Mouse (Mus musculus) liver, embryonic 15.5 days (tissue): ENCODE measurements around the gene Hcar1. TPM values are rescaled to one million over a fixed set of nuclear protein-coding genes. Genes with fewer than 3 reads are reported as not detected.

Experiments
- ATAC-seq: fragments of 200-750 bp; cut with Nextera tagmentation; 2 replicates; pipeline ENCODE4 v1.8.0; 2017; ENCODE audit warnings: moderate number of reproducible peaks, mild to moderate bottlenecking, moderate library complexity; ENCODE audit not compliant: insufficient read depth
- H3K27ac ChIP-seq: fragments of 300-500 bp; sonication (generic); replicated peaks from 2 replicates; pipeline ENCODE4 v1.5.1; 2015; ENCODE audit warnings: mild to moderate bottlenecking, inconsistent platforms
- H3K27me3 ChIP-seq: fragments of 300-500 bp; sonication (generic); 2 replicates; pipeline ENCODE4 v1.6.1; 2015; ENCODE audit warnings: mild to moderate bottlenecking, inconsistent platforms
- H3K36me3 ChIP-seq: fragments of 300-500 bp; sonication (generic); replicated peaks from 2 replicates; pipeline ENCODE4 v1.6.1; 2015; ENCODE audit warnings: moderate library complexity, mild to moderate bottlenecking, inconsistent platforms
- H3K4me1 ChIP-seq: fragments of 300-500 bp; sonication (generic); replicated peaks from 2 replicates; pipeline ENCODE4 v1.6.1; 2015; ENCODE audit warnings: inconsistent platforms
- H3K4me2 ChIP-seq: fragments of 300-500 bp; sonication (generic); 2 replicates; pipeline ENCODE4 v1.6.1; 2015; ENCODE audit warnings: moderate library complexity, mild to moderate bottlenecking, inconsistent platforms
- H3K4me3 ChIP-seq: fragments of 300-500 bp; sonication (generic); replicated peaks from 2 replicates; pipeline ENCODE4 v1.5.1; 2015; ENCODE audit warnings: mild to moderate bottlenecking, inconsistent platforms
- H3K9ac ChIP-seq: fragments of 300-500 bp; sonication (generic); 2 replicates; pipeline ENCODE4 v1.6.1; 2015; ENCODE audit warnings: moderate library complexity, mild to moderate bottlenecking, inconsistent platforms
- H3K9me3 ChIP-seq: fragments of 300-500 bp; sonication (generic); replicated peaks from 2 replicates; pipeline ENCODE4 v1.6.1; 2016; ENCODE audit warnings: inconsistent platforms
- WGBS: fragments of 180-500 bp; shearing (Covaris S2); methylation state at CpG from one replicate; pipeline ENCODE4 v1.1.7; 2015; ENCODE audit warnings: mixed read lengths; ENCODE audit not compliant: insufficient replicate concordance; 5-methylcytosine and 5-hydroxymethylcytosine counted together
- polyA plus RNA-seq: library from polyadenylated mRNA; unstranded; fragments of >200 nt; fragmentation: Nextera tagmentation; extraction: Ambion mirVana; gene quantifications from 2 replicates; pipeline ENCODE4 v1.2.1, GENCODE M21; 2015

Hcar1 gene
- polyA plus RNA-seq, 1 experiment from 2014 or later = 0.13 TPM

DNA sequence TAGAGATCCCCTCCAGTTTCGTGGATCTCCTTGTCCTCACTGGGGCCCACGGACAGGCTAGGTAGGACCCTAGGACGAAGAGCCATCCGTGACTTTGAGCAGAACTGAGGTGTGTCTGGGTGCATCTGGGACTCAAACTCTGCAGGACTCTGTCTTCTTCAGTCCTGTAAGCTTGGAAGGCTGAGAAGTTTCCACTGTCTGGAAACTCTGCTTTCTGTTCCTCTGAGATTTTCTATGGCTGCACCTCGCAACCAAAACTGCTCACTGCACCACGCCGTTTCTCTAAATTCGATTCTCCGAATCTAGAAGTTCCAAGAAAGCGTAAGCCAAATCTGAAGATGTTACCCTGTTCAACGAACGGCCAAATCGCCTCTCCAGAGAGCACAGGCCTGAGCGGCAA is 15.9 kb downstream of the Hcar1 start:
- Histone ChIP-seq H3K27me3 (no peaks in the 10 kb centered on the region), H3K4me1 (peaks cover 17% of the 10 kb centered on the region), H3K36me3 (no peaks in the 10 kb centered on the region), H3K4me2 (no peak overlapping the region), H3K27ac (no peak overlapping the region), H3K9me3 (no peaks in the 10 kb centered on the region), H3K9ac (no peak overlapping the region), H3K4me3 (no peak overlapping the region)
- 71% methylated on average over 14 of the region's 14 CpGs for WGBS
- no peak for ATAC-seq

DNA sequence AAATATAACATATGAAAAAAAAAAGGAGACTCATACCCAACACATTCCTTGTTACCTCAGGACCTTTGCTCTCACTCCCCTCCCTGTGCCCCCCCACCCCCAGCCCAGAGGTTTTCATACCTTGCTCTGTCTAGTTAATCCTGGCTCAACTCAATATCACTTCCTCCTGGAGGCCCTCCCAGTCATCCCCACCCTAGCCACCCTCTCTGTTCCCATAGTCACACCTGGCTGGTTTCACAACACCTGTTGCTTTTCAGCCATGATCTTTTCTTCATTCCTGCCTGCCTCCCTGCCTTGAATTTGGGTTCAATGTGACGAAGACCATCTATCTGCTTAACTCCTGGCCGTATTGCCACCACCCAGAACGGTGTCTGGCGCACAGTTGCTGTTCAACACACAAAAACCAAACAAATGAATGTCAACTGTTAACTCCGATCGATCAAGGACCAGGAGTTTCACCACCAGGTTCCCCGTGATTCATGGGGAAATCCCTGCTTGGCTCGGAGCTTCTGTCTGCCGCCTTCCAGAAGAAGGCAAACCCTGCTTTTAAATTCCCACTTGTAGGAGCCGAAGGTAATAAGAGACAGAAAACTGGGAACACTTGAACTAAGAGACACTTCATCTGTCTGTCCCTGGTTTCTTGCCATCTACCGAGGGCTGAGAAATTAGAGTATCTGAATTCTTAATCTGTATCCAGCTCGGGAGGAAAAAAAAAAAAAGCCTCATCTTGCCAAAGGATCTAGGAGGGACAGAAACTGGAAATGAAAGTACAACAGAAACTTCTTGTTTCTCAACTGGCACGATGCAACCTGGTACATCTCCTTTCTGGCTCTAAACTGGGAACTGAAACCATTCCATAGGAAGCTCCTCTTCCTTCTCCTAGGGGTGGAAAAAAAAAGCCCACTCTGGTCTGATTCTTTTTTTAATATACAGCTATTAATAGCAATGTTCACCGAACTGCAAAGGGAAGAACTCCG is 17.2 kb downstream of the Hcar1 start:
- peaks cover 18% of the 10 kb centered on the region for H3K4me1 ChIP-seq
- H3K4me2 ChIP-seq = peak overlapping the region; percentile 18; the same call in 1 of the 2 replicates
- no peak overlapping the region for H3K4me3 ChIP-seq
- no peak overlapping the region for H3K27ac ChIP-seq
- no peaks in the 10 kb centered on the region for H3K36me3 ChIP-seq
- WGBS = 57% methylated on average over 15 of the region's 15 CpGs
- no peaks in the 10 kb centered on the region for H3K9me3 ChIP-seq
- no peak overlapping the region for H3K9ac ChIP-seq
- no peak for ATAC-seq
- H3K27me3 ChIP-seq = peaks cover 3% of the 10 kb centered on the region; the same call in 1 of the 2 replicates

DNA sequence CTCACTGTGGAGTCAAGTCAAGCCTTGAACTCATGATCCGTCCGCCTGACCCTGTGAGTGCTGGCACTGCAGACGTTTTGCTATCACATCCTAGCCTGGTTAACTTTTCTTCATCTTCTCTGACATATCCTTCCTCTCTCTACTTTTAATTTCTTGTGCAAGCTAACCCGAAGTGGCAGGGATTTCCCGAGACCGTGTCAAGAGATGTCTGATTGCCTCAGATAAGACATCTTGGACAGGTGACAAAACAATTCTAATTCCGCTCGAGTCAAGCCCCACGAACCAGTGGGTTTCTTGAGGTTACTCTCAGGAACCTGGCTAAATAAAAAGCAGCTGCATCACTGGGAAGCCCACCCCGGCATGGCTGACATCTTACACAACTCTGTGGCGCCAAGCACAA is 21.0 kb downstream of the Hcar1 start:
- no peak overlapping the region for H3K27ac ChIP-seq
- no peaks in the 10 kb centered on the region for H3K36me3 ChIP-seq
- no peak overlapping the region for H3K9ac ChIP-seq
- peaks cover 3% of the 10 kb centered on the region; the same call in 1 of the 2 replicates for H3K27me3 ChIP-seq
- peaks cover 21% of the 10 kb centered on the region for H3K4me1 ChIP-seq
- no peak overlapping the region for H3K4me3 ChIP-seq
- 32% methylated on average over 11 of the region's 11 CpGs for WGBS
- ATAC-seq = no peak
- H3K9me3 ChIP-seq = no peaks in the 10 kb centered on the region
- H3K4me2 ChIP-seq = no peak overlapping the region

DNA sequence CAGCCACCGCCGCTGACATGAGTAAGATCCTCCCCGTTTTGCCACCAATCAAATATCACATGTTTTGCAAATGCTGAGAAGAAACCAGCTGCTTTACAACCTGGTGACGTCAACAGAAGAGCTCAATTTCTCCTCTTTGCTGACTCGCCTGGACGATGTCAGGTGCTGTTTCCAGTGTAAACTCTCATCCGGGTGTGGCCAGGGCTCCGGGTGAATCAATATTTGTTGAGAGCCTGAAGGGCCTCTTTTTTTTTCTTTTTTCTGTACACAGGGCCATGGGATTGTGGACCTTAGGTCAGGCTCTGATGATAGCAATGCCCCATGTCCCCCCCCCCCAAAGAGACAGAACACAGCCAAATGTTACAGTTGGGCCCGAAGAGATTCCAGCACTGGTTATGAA is 25.3 kb downstream of the Hcar1 start:
- Histone ChIP-seq H3K4me1 (peaks cover 14% of the 10 kb centered on the region; the same call in 1 of the 2 replicates), H3K27me3 (peaks cover 3% of the 10 kb centered on the region; the same call in 1 of the 2 replicates), H3K36me3 (no peaks in the 10 kb centered on the region), H3K9me3 (no peaks in the 10 kb centered on the region), H3K4me3 (no peak overlapping the region), H3K27ac (no peak overlapping the region), H3K4me2 (peak overlapping the region; percentile 27), H3K9ac (no peak overlapping the region)
- ATAC-seq = peak; percentile 76
- 63% methylated on average over 9 of the region's 9 CpGs for WGBS

DNA sequence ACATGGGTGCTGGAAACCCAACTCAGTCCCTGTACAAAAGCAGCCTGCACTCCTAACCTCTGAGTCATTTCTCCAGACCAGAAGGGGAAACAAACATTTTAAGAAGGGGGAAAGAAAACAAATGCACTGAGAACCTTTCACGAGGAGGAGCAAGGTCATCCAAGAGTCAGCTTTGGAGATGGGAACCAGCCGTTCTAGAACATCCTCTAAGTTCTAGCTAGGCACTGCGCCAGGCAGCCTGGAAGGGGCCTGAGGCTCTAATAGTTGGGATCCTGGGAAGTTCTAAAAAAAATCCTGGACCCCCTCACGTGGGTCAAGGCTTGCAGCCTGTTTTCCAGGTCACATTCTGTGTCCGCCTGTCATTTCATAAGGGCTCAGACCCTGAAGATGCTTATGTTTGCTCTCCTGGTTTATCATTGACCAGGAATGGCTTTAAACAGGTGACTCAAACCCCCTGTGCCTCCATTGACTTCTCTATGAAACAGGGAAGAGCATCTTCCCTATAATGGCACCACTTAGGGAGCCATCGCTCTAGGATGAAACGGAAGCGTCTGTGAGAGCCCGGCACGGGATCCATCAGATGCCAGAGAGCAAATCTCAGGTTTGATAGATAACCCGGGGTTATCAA is 25.8 kb downstream of the Hcar1 start:
- Histone ChIP-seq H3K9me3 (no peaks in the 10 kb centered on the region), H3K4me3 (no peak overlapping the region), H3K9ac (no peak overlapping the region), H3K27me3 (peaks cover 3% of the 10 kb centered on the region; the same call in 1 of the 2 replicates), H3K4me1 (peaks cover 12% of the 10 kb centered on the region; the same call in 1 of the 2 replicates), H3K36me3 (no peaks in the 10 kb centered on the region), H3K27ac (no peak overlapping the region), H3K4me2 (peak overlapping the region; percentile 27)
- 68% methylated on average over 11 of the region's 11 CpGs for WGBS
- ATAC-seq = peak; percentile 62; the same call in 1 of the 2 replicates

DNA sequence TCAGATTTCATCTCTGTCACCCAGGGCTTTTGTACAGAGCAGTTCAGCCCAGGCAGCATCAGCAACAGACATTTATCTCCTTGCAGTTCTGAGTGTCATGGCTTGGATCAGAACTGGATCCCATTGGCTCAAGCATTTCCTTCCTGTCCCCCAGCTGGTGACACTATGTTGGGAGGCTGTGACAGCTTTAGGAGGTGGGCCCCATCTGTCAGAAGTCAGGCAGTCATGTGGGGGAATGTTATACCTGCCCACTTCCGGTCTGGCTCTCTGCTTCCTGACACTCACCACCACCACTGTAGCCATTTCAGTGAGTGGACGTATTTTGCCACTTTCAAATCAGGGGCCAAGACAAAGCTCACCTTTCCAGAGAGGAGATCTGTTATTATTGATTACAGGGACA is 28.4 kb downstream of the Hcar1 start:
- no peak for ATAC-seq
- no peaks in the 10 kb centered on the region for H3K36me3 ChIP-seq
- no peak overlapping the region for H3K9ac ChIP-seq
- H3K27me3 ChIP-seq = peaks cover 10% of the 10 kb centered on the region; the same call in 1 of the 2 replicates
- H3K4me3 ChIP-seq = no peak overlapping the region
- no peak overlapping the region for H3K4me2 ChIP-seq
- H3K27ac ChIP-seq = no peak overlapping the region
- no peaks in the 10 kb centered on the region for H3K9me3 ChIP-seq
- H3K4me1 ChIP-seq = peaks cover 10% of the 10 kb centered on the region; the same call in 1 of the 2 replicates
- 8% methylated on average over 2 of the region's 2 CpGs for WGBS

DNA sequence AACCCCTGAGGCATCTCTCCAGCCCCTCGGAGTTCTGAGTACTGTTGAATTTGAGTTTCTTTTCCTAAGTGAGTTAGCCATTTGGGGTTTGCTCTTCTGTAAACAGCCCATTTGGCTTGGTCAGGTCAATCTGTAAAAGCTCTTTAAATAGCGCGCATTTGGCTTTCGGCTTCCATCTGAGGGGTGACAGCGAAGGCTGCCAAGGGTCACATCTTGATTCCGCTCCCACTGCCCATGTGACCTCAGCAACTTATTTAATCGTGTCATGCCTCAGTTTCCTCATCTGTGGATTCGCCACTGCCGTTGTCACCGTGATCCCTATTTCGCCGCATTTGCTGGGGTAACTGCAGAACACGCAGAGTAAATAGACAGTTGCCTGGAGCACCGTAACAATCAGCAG is 35.5 kb downstream of the Hcar1 start:
- ATAC-seq = no peak
- H3K4me3 ChIP-seq = no peak overlapping the region
- no peak overlapping the region for H3K27ac ChIP-seq
- no peaks in the 10 kb centered on the region for H3K36me3 ChIP-seq
- 83% methylated on average over 14 of the region's 14 CpGs for WGBS
- H3K4me2 ChIP-seq = no peak overlapping the region
- H3K9ac ChIP-seq = no peak overlapping the region
- H3K27me3 ChIP-seq = peaks cover 10% of the 10 kb centered on the region; the same call in 1 of the 2 replicates
- no peaks in the 10 kb centered on the region for H3K9me3 ChIP-seq
- H3K4me1 ChIP-seq = peaks cover 10% of the 10 kb centered on the region; the same call in 1 of the 2 replicates

DNA sequence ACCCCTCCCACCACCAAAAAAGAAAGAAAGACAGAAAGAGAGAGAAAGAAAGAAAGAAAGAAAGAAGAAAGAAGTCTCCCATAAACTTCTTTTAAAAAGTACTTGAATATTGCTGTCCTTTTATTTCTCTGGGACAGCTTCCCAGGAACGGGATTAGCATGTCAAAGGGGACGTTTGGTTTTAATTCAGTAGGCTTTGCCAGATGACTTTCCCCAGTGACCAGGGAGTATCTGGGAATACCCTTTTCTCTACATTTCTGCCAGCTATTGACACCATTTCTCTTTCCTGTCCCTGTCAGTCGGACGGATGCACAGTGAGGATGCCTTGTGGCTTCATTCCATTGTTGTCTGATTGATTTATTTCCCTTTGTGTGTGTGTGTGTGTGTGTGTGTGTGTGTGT is 36.0 kb downstream of the Hcar1 start:
- Histone ChIP-seq H3K27ac (no peak overlapping the region), H3K4me2 (no peak overlapping the region), H3K4me1 (peaks cover 10% of the 10 kb centered on the region; the same call in 1 of the 2 replicates), H3K27me3 (peaks cover 10% of the 10 kb centered on the region; the same call in 1 of the 2 replicates), H3K36me3 (no peaks in the 10 kb centered on the region), H3K4me3 (no peak overlapping the region), H3K9me3 (no peaks in the 10 kb centered on the region), H3K9ac (no peak overlapping the region)
- WGBS = 63% methylated on average over 4 of the region's 4 CpGs
- no peak for ATAC-seq

DNA sequence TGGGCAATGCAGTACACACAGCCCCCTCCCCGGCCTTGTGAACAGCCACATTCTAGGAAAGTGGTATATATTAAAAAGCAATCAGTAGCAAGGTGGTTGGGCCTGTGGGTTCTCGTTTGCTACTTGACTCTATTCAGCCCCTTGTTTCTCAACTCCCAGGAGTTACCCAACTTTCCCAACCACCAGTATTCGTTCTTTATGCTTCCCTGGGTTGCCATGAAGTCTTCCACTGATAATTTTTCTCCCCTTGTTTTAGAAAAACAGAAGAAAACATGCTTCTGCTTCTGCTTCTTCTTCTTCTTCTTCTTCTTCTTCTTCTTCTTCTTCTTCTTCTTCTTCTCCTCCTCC is 36.9 kb downstream of the Hcar1 start:
- H3K9me3 ChIP-seq = no peaks in the 10 kb centered on the region
- H3K4me1 ChIP-seq = peaks cover 10% of the 10 kb centered on the region; the same call in 1 of the 2 replicates
- no peak overlapping the region for H3K9ac ChIP-seq
- no peak overlapping the region for H3K4me3 ChIP-seq
- no peaks in the 10 kb centered on the region for H3K36me3 ChIP-seq
- H3K27me3 ChIP-seq = peaks cover 2% of the 10 kb centered on the region
- 30% methylated on average over 3 of the region's 3 CpGs for WGBS
- no peak for ATAC-seq
- H3K27ac ChIP-seq = no peak overlapping the region
- no peak overlapping the region for H3K4me2 ChIP-seq

DNA sequence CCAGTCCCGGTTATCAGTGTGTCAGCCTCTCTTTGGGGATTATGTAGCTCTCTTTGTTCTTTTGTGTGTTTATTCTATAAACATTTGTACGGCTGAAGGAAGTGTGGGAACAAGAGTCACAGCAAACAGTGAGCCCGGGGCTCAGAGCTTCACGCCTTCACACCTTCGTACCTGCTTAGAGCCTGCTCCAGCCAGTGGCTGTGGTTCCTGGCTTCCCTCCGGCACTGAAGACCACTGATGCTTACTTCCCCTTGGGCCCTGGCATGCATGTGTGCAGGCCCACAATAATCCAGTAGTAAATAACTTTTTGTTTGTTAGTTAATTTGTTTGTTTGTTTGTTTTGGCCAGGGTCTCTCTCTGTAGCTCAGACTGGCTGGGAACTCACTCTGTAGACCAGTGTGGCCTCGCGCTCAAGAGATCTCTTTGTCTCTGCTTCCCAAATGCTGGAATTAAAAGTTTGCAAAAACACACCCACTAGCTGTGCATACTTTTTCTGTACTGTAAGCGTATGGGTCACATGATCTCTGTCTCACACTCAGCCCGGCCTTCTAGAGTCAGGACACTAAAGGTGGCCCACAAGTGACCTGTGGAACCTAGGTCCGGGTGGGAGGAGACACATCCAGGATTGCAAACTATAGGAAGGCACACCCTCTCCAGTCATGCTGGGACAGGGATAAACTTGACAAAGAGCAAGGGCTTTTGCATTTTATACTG is 37.4 kb downstream of the Hcar1 start:
- ATAC-seq = no peak
- Histone ChIP-seq H3K27ac (no peak overlapping the region), H3K4me3 (no peak overlapping the region), H3K4me1 (peaks cover 10% of the 10 kb centered on the region; the same call in 1 of the 2 replicates), H3K36me3 (no peaks in the 10 kb centered on the region), H3K27me3 (no peaks in the 10 kb centered on the region; the same call in 1 of the 2 replicates), H3K4me2 (no peak overlapping the region), H3K9me3 (no peaks in the 10 kb centered on the region), H3K9ac (no peak overlapping the region)
- WGBS = 56% methylated on average over 11 of the region's 11 CpGs
